Mouse (Mus musculus): ENCODE data around the gene Spa17. TPM values are rescaled to one million over a fixed set of nuclear protein-coding genes. Genes with fewer than 3 reads are reported as not detected.

The Spa17 gene
- polyA plus RNA-seq, 1 experiment from 2014 or later: 13.6 TPM

- ATAC-seq: no peak
- no peak overlapping the region for H3K9ac ChIP-seq (replicated peaks)
- H3K27ac ChIP-seq: no peak overlapping the region
- no peak overlapping the region for H3K4me2 ChIP-seq (replicated peaks)
- peaks cover 65% of the 10 kb centered on the region for H3K27me3 ChIP-seq
- WGBS: 95% methylated on average over 1 of the region's 1 CpGs
- no peaks in the 10 kb centered on the region for H3K9me3 ChIP-seq
- peaks cover 20% of the 10 kb centered on the region for H3K4me1 ChIP-seq (replicated peaks)
- H3K4me3 ChIP-seq (replicated peaks): no peak overlapping the region
- H3K36me3 ChIP-seq: no peaks in the 10 kb centered on the region
Measured at GRCm38 (mm10) chr9:37554279-37554678, 59.2 kb downstream of the Spa17 start.

Other genes starting within 250 kb of the Spa17 start
- 2.2 and 2.5 TPM in 2 replicates for gene Hepacam, start 246.4 kb downstream of the Spa17 start, polyA plus RNA-seq (2015; fragmentation: Nextera tagmentation; extraction: Ambion mirVana)
- gene Robo4, start 211.8 kb downstream of the Spa17 start, polyA plus RNA-seq (2015; fragmentation: Nextera tagmentation; extraction: Ambion mirVana): 4.0 and 4.9 TPM in 2 replicates
- 20.5 and 22.4 TPM in 2 replicates for gene Robo3, start 180.5 kb downstream of the Spa17 start, polyA plus RNA-seq (2015; fragmentation: Nextera tagmentation; extraction: Ambion mirVana)
- gene Msantd2, start 124.4 kb downstream of the Spa17 start, polyA plus RNA-seq (2015; fragmentation: Nextera tagmentation; extraction: Ambion mirVana): 36.5 and 39.5 TPM in 2 replicates
- gene Esam, start 85.6 kb downstream of the Spa17 start, polyA plus RNA-seq (2015; fragmentation: Nextera tagmentation; extraction: Ambion mirVana): 33.5 and 34.5 TPM in 2 replicates
- gene Vsig2, start 74.5 kb downstream of the Spa17 start, polyA plus RNA-seq (2015; fragmentation: Nextera tagmentation; extraction: Ambion mirVana): 0.37 and 0.42 TPM in 2 replicates
- 3.4 and 3.7 TPM in 2 replicates for gene Nrgn, start 60.8 kb downstream of the Spa17 start, polyA plus RNA-seq (2015; fragmentation: Nextera tagmentation; extraction: Ambion mirVana)
- 8.1 and 9.2 TPM in 2 replicates for gene Siae, start 58.0 kb downstream of the Spa17 start, polyA plus RNA-seq (2015; fragmentation: Nextera tagmentation; extraction: Ambion mirVana)
- gene Tbrg1, start 43.6 kb upstream of the Spa17 start, polyA plus RNA-seq (2015; fragmentation: Nextera tagmentation; extraction: Ambion mirVana): 85.8 and 89.4 TPM in 2 replicates
- gene Panx3, start 55.5 kb upstream of the Spa17 start, polyA plus RNA-seq (2015; fragmentation: Nextera tagmentation; extraction: Ambion mirVana): not detected in 2 replicates
- not detected in 2 replicates for gene Olfr160, start 102.5 kb upstream of the Spa17 start, polyA plus RNA-seq (2015; fragmentation: Nextera tagmentation; extraction: Ambion mirVana)
- not detected in 2 replicates for gene Olfr874, start 131.4 kb upstream of the Spa17 start, polyA plus RNA-seq (2015; fragmentation: Nextera tagmentation; extraction: Ambion mirVana)
- gene Olfr875, start 158.1 kb upstream of the Spa17 start, polyA plus RNA-seq (2015; fragmentation: Nextera tagmentation; extraction: Ambion mirVana): not detected in 2 replicates
- gene Olfr876, start 189.3 kb upstream of the Spa17 start, polyA plus RNA-seq (2015; fragmentation: Nextera tagmentation; extraction: Ambion mirVana): not detected in 2 replicates
- gene Olfr877, start 240.5 kb upstream of the Spa17 start, polyA plus RNA-seq (2015; fragmentation: Nextera tagmentation; extraction: Ambion mirVana): not detected in 2 replicates